Comparison of ENCODE assay signal across 9 mouse cellular contexts in genomic region chr13:31992409-31993201, GRCm38 (mm10).
DNase-seq lines count a peak whose midpoint lies in the region; ATAC-seq lines count a peak whose summit lies in the region.
"Had no signal": no experiment of that assay in that cellular context is flagged by ENCODE, and none has a peak within 500 bp of the region (broad histone marks: within the 10 kb centered on the region; RNA-seq: fewer than 3 reads in every experiment).

No protein-coding gene starts in this region.

- WGBS in neural tube, embryonic 11.5 days, result 54% methylated on average over 12 of the region's 12 CpGs
- WGBS in forebrain, embryonic 14.5 days, result 49% methylated on average over 12 of the region's 12 CpGs
- WGBS in limb, embryonic 11.5 days, result 22% methylated on average over 12 of the region's 12 CpGs
- 38% methylated on average over 12 of the region's 12 CpGs for WGBS in neural tube, embryonic 14.5 days

- no peaks in the 10 kb centered on the region for H3K36me3 ChIP-seq in neural tube, embryonic 11.5 days (ENCODE audit: control insufficient read depth, insufficient read depth, low read length)
- H3K36me3 ChIP-seq in forebrain, embryonic 14.5 days (ENCODE audit: control insufficient read depth, insufficient read depth, low read length), result no peaks in the 10 kb centered on the region
- no peaks in the 10 kb centered on the region for H3K36me3 ChIP-seq in limb, embryonic 11.5 days (ENCODE audit: control insufficient read depth, insufficient read depth, low read length)
- H3K36me3 ChIP-seq in neural tube, embryonic 14.5 days (ENCODE audit: control insufficient read depth, insufficient read depth, low read length), result no peaks in the 10 kb centered on the region
- H3K36me3 ChIP-seq: liver, embryonic 13.5 days had no signal

- DNase-seq in neural tube, embryonic 11.5 days (ENCODE audit: low spot score), result peak; percentile 27
- no peak for DNase-seq in neural tube, embryonic 10.5 days (ENCODE audit: extremely low spot score, low spot score)
- no peak for DNase-seq in forebrain, embryonic 14.5 days (ENCODE audit: low spot score)
- peak; percentile 62 for DNase-seq in limb, embryonic 11.5 days (ENCODE audit: low spot score)
- no peak for DNase-seq in left cerebral cortex, adult 11 months (ENCODE audit: low spot score)
- DNase-seq in thymus, postnatal 14 days, result no peak
- DNase-seq: liver, embryonic 13.5 days had no signal

- no peak overlapping the region for H3K27ac ChIP-seq in neural tube, embryonic 11.5 days (ENCODE audit: low read depth, low read length)
- no peak overlapping the region for H3K27ac ChIP-seq in forebrain, embryonic 14.5 days (ENCODE audit: low read depth, low read length)
- H3K27ac ChIP-seq in limb, embryonic 11.5 days (replicated peaks; ENCODE audit: low read depth, low read length), result peak overlapping the region; percentile 76
- H3K27ac ChIP-seq in neural tube, embryonic 14.5 days (ENCODE audit: low read depth, low read length), result peak overlapping the region; percentile 48; the same call in 1 of the 2 replicates
- H3K27ac ChIP-seq: liver, embryonic 13.5 days had no signal

- no peak overlapping the region for H3K4me2 ChIP-seq in neural tube, embryonic 11.5 days (ENCODE audit: low read depth)
- H3K4me2 ChIP-seq in forebrain, embryonic 14.5 days (ENCODE audit: low read length), result no peak overlapping the region
- peak overlapping the region; percentile 16; the same call in 1 of the 2 replicates for H3K4me2 ChIP-seq in limb, embryonic 11.5 days (ENCODE audit: low read depth, severe bottlenecking)
- H3K4me2 ChIP-seq in neural tube, embryonic 14.5 days (ENCODE audit: low read depth, low read length), result no peak overlapping the region
- H3K4me2 ChIP-seq: liver, embryonic 13.5 days had no signal

- no peak overlapping the region for H3K4me3 ChIP-seq in neural tube, embryonic 11.5 days (ENCODE audit: low read depth, low read length)
- no peak overlapping the region for H3K4me3 ChIP-seq in forebrain, embryonic 14.5 days (ENCODE audit: low read depth, low read length)
- no peak overlapping the region for H3K4me3 ChIP-seq in limb, embryonic 11.5 days (ENCODE audit: low read depth, low read length)
- no peak overlapping the region for H3K4me3 ChIP-seq in neural tube, embryonic 14.5 days (ENCODE audit: low read depth, low read length)
- H3K4me3 ChIP-seq: liver, embryonic 13.5 days had no signal

- peak; percentile 41; the same call in 1 of the 2 replicates for ATAC-seq in neural tube, embryonic 11.5 days (ENCODE audit: insufficient read depth, low FRiP score, low TSS enrichment)
- peak; percentile 18; the same call in 1 of the 2 replicates for ATAC-seq in forebrain, embryonic 14.5 days
- peak; percentile 80 for ATAC-seq in limb, embryonic 11.5 days (ENCODE audit: insufficient number of reproducible peaks, low FRiP score, low TSS enrichment, low read depth)
- peak; percentile 84 for ATAC-seq in neural tube, embryonic 14.5 days (ENCODE audit: low read depth)
- no peak for ATAC-seq in cerebellum, adult (ENCODE audit: insufficient number of reproducible peaks, low FRiP score, low TSS enrichment)

- no peaks in the 10 kb centered on the region for H3K27me3 ChIP-seq in neural tube, embryonic 11.5 days (ENCODE audit: control insufficient read depth, insufficient read depth, low read length)
- no peaks in the 10 kb centered on the region for H3K27me3 ChIP-seq in forebrain, embryonic 14.5 days (replicated peaks; ENCODE audit: control insufficient read depth, insufficient read depth, low read length)
- no peaks in the 10 kb centered on the region for H3K27me3 ChIP-seq in limb, embryonic 11.5 days (ENCODE audit: control insufficient read depth, insufficient read depth, low read length)
- H3K27me3 ChIP-seq in neural tube, embryonic 14.5 days (ENCODE audit: control insufficient read depth, insufficient read depth, low read length), result no peaks in the 10 kb centered on the region
- H3K27me3 ChIP-seq: liver, embryonic 13.5 days had no signal

- no peak overlapping the region for H3K9ac ChIP-seq in neural tube, embryonic 11.5 days (ENCODE audit: low read length)
- H3K9ac ChIP-seq in forebrain, embryonic 14.5 days (ENCODE audit: low read length), result no peak overlapping the region
- H3K9ac ChIP-seq in limb, embryonic 11.5 days (ENCODE audit: low read length), result no peak overlapping the region
- H3K9ac ChIP-seq in neural tube, embryonic 14.5 days (replicated peaks; ENCODE audit: low read depth, low read length), result no peak overlapping the region
- H3K9ac ChIP-seq: liver, embryonic 13.5 days had no signal

- H3K4me1 ChIP-seq in neural tube, embryonic 11.5 days (ENCODE audit: control insufficient read depth, insufficient read depth, low read length), result 0 out of 2 replicates have a peak, but pooled peaks cover 3% of the 10 kb centered on the region
- H3K4me1 ChIP-seq in forebrain, embryonic 14.5 days (ENCODE audit: control insufficient read depth, insufficient read depth, low read length), result no peaks in the 10 kb centered on the region
- H3K4me1 ChIP-seq in limb, embryonic 11.5 days (ENCODE audit: control insufficient read depth, insufficient read depth, low read length), result peaks cover 11% of the 10 kb centered on the region; the same call in 1 of the 2 replicates
- H3K4me1 ChIP-seq in neural tube, embryonic 14.5 days (ENCODE audit: control insufficient read depth, insufficient read depth, low read length), result peaks cover 4% of the 10 kb centered on the region
- H3K4me1 ChIP-seq: liver, embryonic 13.5 days had no signal

- no peaks in the 10 kb centered on the region for H3K9me3 ChIP-seq in neural tube, embryonic 11.5 days (ENCODE audit: control insufficient read depth, low read length)
- peaks cover 2% of the 10 kb centered on the region; the same call in 1 of the 2 replicates for H3K9me3 ChIP-seq in forebrain, embryonic 14.5 days (replicated peaks; ENCODE audit: control insufficient read depth, low read length)
- H3K9me3 ChIP-seq in limb, embryonic 11.5 days (ENCODE audit: control insufficient read depth, low read length), result no peaks in the 10 kb centered on the region
- H3K9me3 ChIP-seq in neural tube, embryonic 14.5 days (ENCODE audit: control insufficient read depth, low read length), result no peaks in the 10 kb centered on the region
- H3K9me3 ChIP-seq: liver, embryonic 13.5 days had no signal

Comparison
In these comparisons a context has a peak if more than half of its experiments do, and no peak if none do; other contexts are left out.
1. DNase-seq: peak in neural tube, embryonic 11.5 days (single experiment) and limb, embryonic 11.5 days (single experiment); none in neural tube, embryonic 10.5 days (single experiment), forebrain, embryonic 14.5 days (single experiment), left cerebral cortex, adult 11 months (single experiment) and thymus, postnatal 14 days (single experiment).
2. H3K27ac ChIP-seq: peak in limb, embryonic 11.5 days (single experiment) and neural tube, embryonic 14.5 days (single experiment); none in neural tube, embryonic 11.5 days (single experiment) and forebrain, embryonic 14.5 days (single experiment).